In the genomic region with DNA sequence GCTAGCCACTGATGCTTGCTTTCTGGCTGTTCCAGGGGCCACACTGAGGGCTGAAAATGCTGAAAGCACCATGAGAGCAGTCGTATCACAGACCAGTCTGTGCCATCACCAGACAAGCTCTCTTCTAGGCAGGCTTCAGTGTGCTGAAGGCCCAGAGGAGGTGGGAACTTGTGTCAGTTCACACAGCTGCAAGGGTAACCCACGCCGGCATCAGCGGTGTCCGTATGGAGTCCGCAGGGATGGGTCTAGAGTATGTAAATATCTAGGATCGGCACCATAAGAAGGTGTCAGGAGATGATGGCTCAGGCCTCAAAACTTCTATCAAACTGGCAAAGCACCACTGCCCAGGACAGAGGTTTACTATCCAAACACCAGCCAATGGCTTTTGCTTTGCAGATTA, we compare ENCODE assay signal across 16 mouse cellular contexts.
DNase-seq lines count a peak whose midpoint lies in the region; ATAC-seq lines count a peak whose summit lies in the region.
"Had no signal": no experiment of that assay in that cellular context is flagged by ENCODE, and none has a peak within 500 bp of the region (broad histone marks: within the 10 kb centered on the region; RNA-seq: fewer than 3 reads in every experiment).

No protein-coding gene starts in this region.

- H3K27me3 ChIP-seq in heart, embryonic 13.5 days (replicated peaks): no peaks in the 10 kb centered on the region
- H3K27me3 ChIP-seq in kidney, embryonic 16.5 days (ENCODE audit: insufficient read depth, low read length): no peaks in the 10 kb centered on the region
- no peaks in the 10 kb centered on the region for H3K27me3 ChIP-seq in embryonic facial prominence, embryonic 14.5 days (replicated peaks; ENCODE audit: control insufficient read depth, insufficient read depth, low read length)
- no peaks in the 10 kb centered on the region for H3K27me3 ChIP-seq in intestine, embryonic 16.5 days (replicated peaks; ENCODE audit: control insufficient read depth, insufficient read depth, low read length)
- H3K27me3 ChIP-seq: hindbrain, embryonic 15.5 days; limb, embryonic 13.5 days; neural tube, embryonic 15.5 days had no signal

- H3K4me3 ChIP-seq in heart, embryonic 13.5 days: no peak overlapping the region
- no peak overlapping the region for H3K4me3 ChIP-seq in kidney, embryonic 16.5 days (ENCODE audit: low read length)
- no peak overlapping the region for H3K4me3 ChIP-seq in embryonic facial prominence, embryonic 14.5 days (ENCODE audit: low read depth, low read length)
- H3K4me3 ChIP-seq in intestine, embryonic 16.5 days (ENCODE audit: low read length): no peak overlapping the region
- H3K4me3 ChIP-seq: erythroblast, embryonic 14.5 days; hindbrain, embryonic 15.5 days; limb, embryonic 13.5 days; megakaryocyte, embryonic 14.5 days; neural tube, embryonic 15.5 days had no signal

- H3K4me2 ChIP-seq in heart, embryonic 13.5 days: peak overlapping the region; percentile 2; the same call in 1 of the 2 replicates
- H3K4me2 ChIP-seq in kidney, embryonic 16.5 days (replicated peaks; ENCODE audit: low read depth, low read length): no peak overlapping the region
- H3K4me2 ChIP-seq in embryonic facial prominence, embryonic 14.5 days (ENCODE audit: low read depth, low read length): no peak overlapping the region
- no peak overlapping the region for H3K4me2 ChIP-seq in intestine, embryonic 16.5 days (ENCODE audit: low read depth, low read length)
- H3K4me2 ChIP-seq: hindbrain, embryonic 15.5 days; limb, embryonic 13.5 days; neural tube, embryonic 15.5 days had no signal

- peak overlapping the region; percentile 30 for H3K27ac ChIP-seq in heart, embryonic 13.5 days (replicated peaks)
- no peak overlapping the region for H3K27ac ChIP-seq in kidney, embryonic 16.5 days (ENCODE audit: low read length)
- H3K27ac ChIP-seq in embryonic facial prominence, embryonic 14.5 days (replicated peaks; ENCODE audit: low read depth, low read length): no peak overlapping the region
- H3K27ac ChIP-seq in intestine, embryonic 16.5 days (ENCODE audit: low read length): no peak overlapping the region
- H3K27ac ChIP-seq: hindbrain, embryonic 15.5 days; limb, embryonic 13.5 days; neural tube, embryonic 15.5 days had no signal

- 83% methylated on average over 7 of the region's 7 CpGs for WGBS in heart, embryonic 13.5 days
- 88% methylated on average over 7 of the region's 7 CpGs for WGBS in kidney, embryonic 16.5 days
- WGBS in embryonic facial prominence, embryonic 14.5 days: 82% methylated on average over 7 of the region's 7 CpGs
- 86% methylated on average over 7 of the region's 7 CpGs for WGBS in intestine, embryonic 16.5 days

- no peak for ATAC-seq in heart, embryonic 13.5 days (ENCODE audit: extremely low read depth, insufficient number of reproducible peaks, low FRiP score, low TSS enrichment)
- peak; percentile 14; the same call in 1 of the 2 replicates for ATAC-seq in kidney, embryonic 16.5 days (ENCODE audit: low FRiP score, low TSS enrichment)
- peak; percentile 13; the same call in 1 of the 2 replicates for ATAC-seq in embryonic facial prominence, embryonic 14.5 days (ENCODE audit: low read depth)
- ATAC-seq in intestine, embryonic 16.5 days: peak; percentile 47; the same call in 1 of the 2 replicates

- H3K9ac ChIP-seq in heart, embryonic 13.5 days: no peak overlapping the region
- H3K9ac ChIP-seq in kidney, embryonic 16.5 days (replicated peaks; ENCODE audit: low read length): no peak overlapping the region
- H3K9ac ChIP-seq in embryonic facial prominence, embryonic 14.5 days (ENCODE audit: low read depth, low read length): no peak overlapping the region
- H3K9ac ChIP-seq in intestine, embryonic 16.5 days (ENCODE audit: low read depth, low read length): no peak overlapping the region
- H3K9ac ChIP-seq: hindbrain, embryonic 15.5 days; limb, embryonic 13.5 days; neural tube, embryonic 15.5 days had no signal

- no peaks in the 10 kb centered on the region for H3K36me3 ChIP-seq in heart, embryonic 13.5 days
- no peaks in the 10 kb centered on the region for H3K36me3 ChIP-seq in kidney, embryonic 16.5 days (ENCODE audit: insufficient read depth, low read length)
- no peaks in the 10 kb centered on the region for H3K36me3 ChIP-seq in embryonic facial prominence, embryonic 14.5 days (ENCODE audit: control insufficient read depth, insufficient read depth, low read length)
- H3K36me3 ChIP-seq in intestine, embryonic 16.5 days (ENCODE audit: control insufficient read depth, insufficient read depth, low read length): no peaks in the 10 kb centered on the region
- H3K36me3 ChIP-seq: hindbrain, embryonic 15.5 days; limb, embryonic 13.5 days; neural tube, embryonic 15.5 days had no signal

- no peaks in the 10 kb centered on the region for H3K9me3 ChIP-seq in heart, embryonic 13.5 days
- H3K9me3 ChIP-seq in kidney, embryonic 16.5 days (ENCODE audit: low read length): no peaks in the 10 kb centered on the region
- H3K9me3 ChIP-seq in embryonic facial prominence, embryonic 14.5 days (ENCODE audit: control insufficient read depth, low read length): no peaks in the 10 kb centered on the region
- H3K9me3 ChIP-seq in intestine, embryonic 16.5 days (ENCODE audit: control insufficient read depth, low read length): no peaks in the 10 kb centered on the region
- H3K9me3 ChIP-seq: hindbrain, embryonic 15.5 days; limb, embryonic 13.5 days; megakaryocyte, embryonic 14.5 days; neural tube, embryonic 15.5 days had no signal

- peaks cover 32% of the 10 kb centered on the region for H3K4me1 ChIP-seq in heart, embryonic 13.5 days
- peaks cover 11% of the 10 kb centered on the region for H3K4me1 ChIP-seq in kidney, embryonic 16.5 days (ENCODE audit: insufficient read depth, low read length)
- H3K4me1 ChIP-seq in embryonic facial prominence, embryonic 14.5 days (ENCODE audit: control insufficient read depth, insufficient read depth, low read length): peaks cover 11% of the 10 kb centered on the region
- H3K4me1 ChIP-seq in intestine, embryonic 16.5 days (ENCODE audit: control insufficient read depth, insufficient read depth, low read length): peaks cover 15% of the 10 kb centered on the region; the same call in 1 of the 2 replicates

- no peak for DNase-seq in heart, postnatal 4 days
- DNase-seq in kidney, postnatal 4 days: no peak
- DNase-seq in embryonic facial prominence, embryonic 14.5 days (ENCODE audit: low spot score): no peak
- DNase-seq in layer of hippocampus, adult 9-10 months (ENCODE audit: low spot score): no peak
- no peak for DNase-seq in kidney, adult 9 months
- DNase-seq: cerebellum, adult 9-11 months; layer of hippocampus, adult 9-11 months; thymus, postnatal 36 days had no signal
